Mouse (Mus musculus) thymus, postnatal 0 days (tissue): Measurements from ENCODE around the gene Ubr2. TPM values are rescaled to one million over a fixed set of nuclear protein-coding genes. Genes with fewer than 3 reads are reported as not detected.

Experiments used
- DNase-seq: peaks from one replicate; pipeline ENCODE4 v3.0.0-alpha.2; 2015; ENCODE audit warnings: low spot score
- polyA plus RNA-seq: library from polyadenylated mRNA; unstranded; fragments of >200 nt; fragmentation: Nextera tagmentation; extraction: Ambion mirVana; gene quantifications from 2 replicates; pipeline ENCODE4 v1.2.1, GENCODE M21; 2015

Ubr2 gene
- polyA plus RNA-seq, 1 experiment from 2014 or later, result 14.6 TPM

GRCm38 (mm10) chr17:46883107-46883506 lies 127.2 kb downstream of the Ubr2 start:
- DNase-seq, result no peak

GRCm38 (mm10) chr17:46881728-46882127 lies 128.6 kb downstream of the Ubr2 start:
- DNase-seq, result no peak

- no peak for DNase-seq
Measured at GRCm38 (mm10) chr17:46880322-46880721, 130.0 kb downstream of the Ubr2 start.

GRCm38 (mm10) chr17:46879841-46880311 lies 130.5 kb downstream of the Ubr2 start:
- DNase-seq, result no peak

Other genes with a start within 250 kb of the Ubr2 start
- 118 and 120 TPM in 2 replicates for gene Ptcra, start 246.8 kb downstream of the Ubr2 start, polyA plus RNA-seq
- gene 2310039H08Rik, start 237.9 kb downstream of the Ubr2 start, polyA plus RNA-seq, result 112 and 116 TPM in 2 replicates
- 136 and 137 TPM in 2 replicates for gene Rpl7l1, start 227.9 kb downstream of the Ubr2 start, polyA plus RNA-seq
- 4.5 and 5.6 TPM in 2 replicates for gene Bicral, start 152.1 kb downstream of the Ubr2 start, polyA plus RNA-seq
- gene Tbcc, start 119.9 kb downstream of the Ubr2 start, polyA plus RNA-seq, result 54.1 and 60.3 TPM in 2 replicates
- gene Prph2, start 100.1 kb downstream of the Ubr2 start, polyA plus RNA-seq, result not detected in 2 replicates